Mouse (Mus musculus) midbrain, embryonic 12.5 days (tissue): ENCODE results near the gene Fam24b. TPM values are rescaled to one million over a fixed set of nuclear protein-coding genes. Genes with fewer than 3 reads are reported as not detected.

Experiments
- ATAC-seq: fragments of 200-750 bp; cut with Nextera tagmentation; 2 replicates; pipeline ENCODE4 v1.8.0; 2017; ENCODE audit warnings: low read depth, moderate TSS enrichment, moderate library complexity; ENCODE audit not compliant: low FRiP score
- H3K27ac ChIP-seq: fragments of 300-500 bp; sonication (generic); replicated peaks from 2 replicates; pipeline ENCODE4 v1.5.1; 2016; ENCODE audit warnings: mild to moderate bottlenecking
- H3K27me3 ChIP-seq: fragments of 300-500 bp; sonication (generic); 2 replicates; pipeline ENCODE4 v1.6.1; 2016; ENCODE audit warnings: mild to moderate bottlenecking
- H3K36me3 ChIP-seq: fragments of 300-500 bp; sonication (generic); 2 replicates; pipeline ENCODE4 v1.6.1; 2016
- H3K4me1 ChIP-seq: fragments of 300-500 bp; sonication (generic); 2 replicates; pipeline ENCODE4 v1.6.1; 2016
- H3K4me2 ChIP-seq: fragments of 300-500 bp; sonication (generic); replicated peaks from 2 replicates; pipeline ENCODE4 v1.6.1; 2016; ENCODE audit warnings: mild to moderate bottlenecking, moderate library complexity
- H3K4me3 ChIP-seq: fragments of 300-500 bp; sonication (generic); 2 replicates; pipeline ENCODE4 v1.5.1; 2016; ENCODE audit warnings: mild to moderate bottlenecking
- H3K9ac ChIP-seq: fragments of 300-500 bp; sonication (generic); replicated peaks from 2 replicates; pipeline ENCODE4 v1.6.1; 2016; ENCODE audit warnings: mild to moderate bottlenecking, moderate library complexity
- H3K9me3 ChIP-seq: fragments of 300-500 bp; sonication (generic); 2 replicates; pipeline ENCODE4 v1.6.1; 2016; ENCODE audit warnings: mild to moderate bottlenecking
- WGBS: fragments of 180-500 bp; shearing (Covaris S2); methylation state at CpG from one replicate; pipeline ENCODE4 v1.1.7; 2016; 5-methylcytosine and 5-hydroxymethylcytosine counted together
- polyA plus RNA-seq: library from polyadenylated mRNA; unstranded; fragments of >200 nt; fragmentation: Nextera tagmentation; extraction: Ambion mirVana; gene quantifications from 2 replicates; pipeline ENCODE4 v1.2.1, GENCODE M21; 2016

Gene Fam24b
- polyA plus RNA-seq, 1 experiment from 2014 or later = not detected

GRCm38 (mm10) chr7:131331688-131332087 is 2.4 kb upstream of the Fam24b start:
- Histone ChIP-seq H3K4me2 (no peak overlapping the region), H3K27me3 (no peaks in the 10 kb centered on the region), H3K9ac (no peak overlapping the region), H3K4me1 (no peaks in the 10 kb centered on the region), H3K27ac (no peak overlapping the region), H3K4me3 (no peak overlapping the region), H3K9me3 (no peaks in the 10 kb centered on the region), H3K36me3 (no peaks in the 10 kb centered on the region)
- WGBS = 78% methylated on average over 2 of the region's 2 CpGs
- ATAC-seq = no peak

GRCm38 (mm10) chr7:131327054-131327453 is 2.3 kb downstream of the Fam24b start:
- H3K36me3 ChIP-seq = no peaks in the 10 kb centered on the region
- no peaks in the 10 kb centered on the region for H3K27me3 ChIP-seq
- no peaks in the 10 kb centered on the region for H3K9me3 ChIP-seq
- no peak overlapping the region for H3K27ac ChIP-seq
- H3K9ac ChIP-seq = no peak overlapping the region
- no peak overlapping the region for H3K4me3 ChIP-seq
- H3K4me2 ChIP-seq = no peak overlapping the region
- 87% methylated on average over 5 of the region's 5 CpGs for WGBS
- H3K4me1 ChIP-seq = no peaks in the 10 kb centered on the region
- ATAC-seq = no peak

GRCm38 (mm10) chr7:131322192-131322591 is 7.1 kb downstream of the Fam24b start, which contains the start of gene Cuzd1:
Gene Cuzd1, minus strand, starts transcription at chr7:131322292.
- H3K9me3 ChIP-seq = no peaks in the 10 kb centered on the region
- H3K27me3 ChIP-seq = no peaks in the 10 kb centered on the region
- H3K9ac ChIP-seq = no peak within 1 kb of the TSS
- H3K4me1 ChIP-seq = no peaks in the 10 kb centered on the region
- H3K36me3 ChIP-seq = no peaks in the 10 kb centered on the region
- H3K4me3 ChIP-seq = no peak within 1 kb of the TSS
- no peak within 1 kb of the TSS for H3K4me2 ChIP-seq
- WGBS = 76% methylated on average over 2 of the region's 2 CpGs
- H3K27ac ChIP-seq = no peak within 1 kb of the TSS
- ATAC-seq = no peak

- H3K4me1 ChIP-seq = no peaks in the 10 kb centered on the region
- no peak overlapping the region for H3K4me3 ChIP-seq
- H3K27ac ChIP-seq = no peak overlapping the region
- 88% methylated on average over 5 of the region's 7 CpGs for WGBS
- no peak overlapping the region for H3K4me2 ChIP-seq
- no peaks in the 10 kb centered on the region for H3K27me3 ChIP-seq
- H3K9ac ChIP-seq = no peak overlapping the region
- ATAC-seq = no peak
- H3K36me3 ChIP-seq = no peaks in the 10 kb centered on the region
- H3K9me3 ChIP-seq = no peaks in the 10 kb centered on the region
Observed at GRCm38 (mm10) chr7:131318340-131318739, 11.0 kb downstream of the Fam24b start.

GRCm38 (mm10) chr7:131317587-131317986 is 11.7 kb downstream of the Fam24b start:
- ATAC-seq = no peak
- no peak overlapping the region for H3K4me3 ChIP-seq
- WGBS = 79% methylated on average over 12 of the region's 12 CpGs
- no peaks in the 10 kb centered on the region for H3K4me1 ChIP-seq
- H3K9me3 ChIP-seq = no peaks in the 10 kb centered on the region
- H3K27me3 ChIP-seq = no peaks in the 10 kb centered on the region
- no peak overlapping the region for H3K4me2 ChIP-seq
- no peak overlapping the region for H3K9ac ChIP-seq
- no peak overlapping the region for H3K27ac ChIP-seq
- no peaks in the 10 kb centered on the region for H3K36me3 ChIP-seq

DNA sequence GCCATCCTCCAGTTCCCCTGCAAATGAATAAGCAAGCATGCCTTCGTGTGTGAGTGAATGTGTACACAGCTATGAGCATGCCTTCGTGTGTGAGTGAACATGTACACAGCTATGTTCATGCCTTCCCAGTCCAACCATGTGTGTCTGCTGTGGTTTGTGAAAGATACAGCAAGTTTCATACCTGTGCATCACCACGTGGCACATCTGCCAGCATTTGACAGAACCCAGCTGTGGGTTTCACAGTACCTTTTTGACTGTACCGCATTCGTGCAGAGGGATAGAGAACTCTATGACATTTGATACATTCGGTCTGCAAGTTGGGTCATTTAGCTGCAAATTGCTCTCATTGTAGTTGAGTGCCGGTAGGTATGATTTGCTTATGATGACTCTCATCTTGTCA is 14.8 kb downstream of the Fam24b start:
- no peaks in the 10 kb centered on the region for H3K9me3 ChIP-seq
- WGBS = 87% methylated on average over 7 of the region's 7 CpGs
- no peak overlapping the region for H3K4me3 ChIP-seq
- H3K27me3 ChIP-seq = no peaks in the 10 kb centered on the region
- H3K27ac ChIP-seq = no peak overlapping the region
- H3K4me2 ChIP-seq = no peak overlapping the region
- no peak for ATAC-seq
- no peaks in the 10 kb centered on the region for H3K4me1 ChIP-seq
- H3K9ac ChIP-seq = no peak overlapping the region
- H3K36me3 ChIP-seq = no peaks in the 10 kb centered on the region

- Histone ChIP-seq H3K4me3 (no peak overlapping the region), H3K36me3 (no peaks in the 10 kb centered on the region), H3K9ac (no peak overlapping the region), H3K4me1 (no peaks in the 10 kb centered on the region), H3K4me2 (no peak overlapping the region), H3K9me3 (no peaks in the 10 kb centered on the region), H3K27ac (no peak overlapping the region), H3K27me3 (no peaks in the 10 kb centered on the region)
- WGBS = 76% methylated on average over 5 of the region's 5 CpGs
- ATAC-seq = no peak
Observed at GRCm38 (mm10) chr7:131306733-131307132, 22.6 kb downstream of the Fam24b start.

- Histone ChIP-seq H3K4me2 (no peak overlapping the region), H3K27me3 (no peaks in the 10 kb centered on the region), H3K4me1 (no peaks in the 10 kb centered on the region), H3K27ac (no peak overlapping the region), H3K9ac (no peak overlapping the region), H3K9me3 (no peaks in the 10 kb centered on the region), H3K36me3 (no peaks in the 10 kb centered on the region), H3K4me3 (no peak overlapping the region)
- WGBS = 83% methylated on average over 8 of the region's 8 CpGs
- no peak for ATAC-seq
Observed at GRCm38 (mm10) chr7:131303340-131303739, 26.0 kb downstream of the Fam24b start.

DNA sequence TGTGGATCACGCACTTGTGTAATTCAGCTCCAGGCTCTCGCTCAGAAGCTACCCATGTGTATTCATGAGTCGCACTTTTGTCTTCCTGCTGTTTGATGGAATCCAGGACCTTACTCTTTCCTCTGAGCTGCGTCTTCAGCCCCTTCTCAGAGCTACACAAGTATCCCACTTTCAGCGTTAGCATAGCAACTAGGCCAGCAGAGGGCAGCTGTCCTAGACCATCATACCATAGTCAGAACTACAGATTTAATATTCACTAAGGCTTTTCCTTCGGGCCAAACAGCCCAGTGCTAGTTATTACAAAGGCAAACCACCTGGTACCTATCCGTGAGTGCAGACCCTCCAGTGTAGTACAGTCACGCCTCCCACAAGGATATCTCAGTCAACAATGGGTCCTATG is 32.2 kb downstream of the Fam24b start:
- Histone ChIP-seq H3K4me1 (no peaks in the 10 kb centered on the region), H3K27me3 (0 out of 2 replicates have a peak, but pooled peaks cover 2% of the 10 kb centered on the region), H3K4me3 (no peak overlapping the region), H3K27ac (no peak overlapping the region), H3K36me3 (no peaks in the 10 kb centered on the region), H3K4me2 (no peak overlapping the region), H3K9me3 (no peaks in the 10 kb centered on the region), H3K9ac (no peak overlapping the region)
- 80% methylated on average over 8 of the region's 8 CpGs for WGBS
- no peak for ATAC-seq

Other genes starting within 250 kb of the Fam24b start
- gene 4933402N03Rik, start 183.2 kb downstream of the Fam24b start, polyA plus RNA-seq = not detected in 2 replicates
- not detected in 2 replicates for gene 5430419D17Rik, start 155.1 kb downstream of the Fam24b start, polyA plus RNA-seq
- not detected in 2 replicates for gene Cuzd1, start 7.2 kb downstream of the Fam24b start, polyA plus RNA-seq
- not detected in 2 replicates for gene Fam24a, start 4.3 kb upstream of the Fam24b start, polyA plus RNA-seq
- 19.2 and 19.6 TPM in 2 replicates for gene 2310057M21Rik, start 33.2 kb upstream of the Fam24b start, polyA plus RNA-seq
- 57.0 and 57.7 TPM in 2 replicates for gene Pstk, start 41.6 kb upstream of the Fam24b start, polyA plus RNA-seq
- 20.9 and 23.6 TPM in 2 replicates for gene Ikzf5, start 81.0 kb upstream of the Fam24b start, polyA plus RNA-seq
- gene Acadsb, start 81.1 kb upstream of the Fam24b start, polyA plus RNA-seq = 90.7 and 98.2 TPM in 2 replicates
- gene Hmx3, start 213.4 kb upstream of the Fam24b start, polyA plus RNA-seq = 0.11 and 0.16 TPM in 2 replicates
- 0.34 and 0.56 TPM in 2 replicates for gene Hmx2, start 219.3 kb upstream of the Fam24b start, polyA plus RNA-seq
- 229 and 246 TPM in 2 replicates for gene Bub3, start 230.7 kb upstream of the Fam24b start, polyA plus RNA-seq